Mouse (Mus musculus): ENCODE results near the gene Lancl3. TPM values are rescaled to one million over a fixed set of nuclear protein-coding genes. Genes with fewer than 3 reads are reported as not detected.
A peak's percentile ranks its signal among the peaks of the same experiment; 100 is the strongest.

The Lancl3 gene
- polyA plus RNA-seq, 1 experiment from 2014 or later, result 0.13 TPM

- H3K9ac ChIP-seq (replicated peaks), result no peak overlapping the region
- H3K27me3 ChIP-seq (ENCODE audit: insufficient read depth, low read length), result no peaks in the 10 kb centered on the region
- no peak overlapping the region for H3K4me3 ChIP-seq (ENCODE audit: low read depth, low read length)
- no peaks in the 10 kb centered on the region for H3K4me1 ChIP-seq (ENCODE audit: insufficient read depth)
- ATAC-seq (no peak), DNase-seq (no peak)
- no peaks in the 10 kb centered on the region for H3K9me3 ChIP-seq (ENCODE audit: low read length)
- H3K4me2 ChIP-seq (ENCODE audit: low read depth, low read length), result no peak overlapping the region
- no peaks in the 10 kb centered on the region for H3K36me3 ChIP-seq (replicated peaks; ENCODE audit: insufficient read depth, low read length)
- H3K27ac ChIP-seq (ENCODE audit: low read depth), result no peak overlapping the region
- 61% methylated on average over 2 of the region's 2 CpGs for WGBS (ENCODE audit: insufficient replicate concordance)
- TF ChIP-seq EP300 (IDR thresholded peaks at IDR 0.05; ENCODE audit: low read depth) (no peak), CTCF (IDR thresholded peaks at IDR 0.05; ENCODE audit: low read depth) (no peak)
These were observed 27.4 kb downstream of the Lancl3 start for GRCm38 (mm10) chrX:9227105-9227504.

GRCm38 (mm10) chrX:9240737-9241591, 41.3 kb downstream of the Lancl3 start:
- Histone ChIP-seq H3K4me3 (ENCODE audit: low read depth, low read length) (no peak overlapping the region), H3K9me3 (ENCODE audit: low read length) (no peaks in the 10 kb centered on the region), H3K27ac (ENCODE audit: low read depth) (no peak overlapping the region), H3K4me1 (ENCODE audit: insufficient read depth) (no peaks in the 10 kb centered on the region), H3K36me3 (replicated peaks; ENCODE audit: insufficient read depth, low read length) (no peaks in the 10 kb centered on the region), H3K27me3 (ENCODE audit: insufficient read depth, low read length) (no peaks in the 10 kb centered on the region), H3K4me2 (ENCODE audit: low read depth, low read length) (no peak overlapping the region), H3K9ac (replicated peaks) (no peak overlapping the region)
- no peak for TF ChIP-seq CTCF (IDR thresholded peaks at IDR 0.05; ENCODE audit: low read depth)
- no peak for TF ChIP-seq EP300 (IDR thresholded peaks at IDR 0.05; ENCODE audit: low read depth)
- 65% methylated on average over 5 of the region's 5 CpGs for WGBS (ENCODE audit: insufficient replicate concordance)
- DNase-seq (no peak), ATAC-seq (no peak)

GRCm38 (mm10) chrX:9243381-9243864, 43.7 kb downstream of the Lancl3 start:
- Histone ChIP-seq H3K4me1 (ENCODE audit: insufficient read depth) (no peaks in the 10 kb centered on the region), H3K27ac (ENCODE audit: low read depth) (peak overlapping the region; percentile 57; the same call in 1 of the 2 replicates), H3K36me3 (replicated peaks; ENCODE audit: insufficient read depth, low read length) (no peaks in the 10 kb centered on the region), H3K27me3 (ENCODE audit: insufficient read depth, low read length) (no peaks in the 10 kb centered on the region), H3K4me2 (ENCODE audit: low read depth, low read length) (no peak overlapping the region), H3K9ac (replicated peaks) (no peak overlapping the region), H3K9me3 (ENCODE audit: low read length) (no peaks in the 10 kb centered on the region), H3K4me3 (ENCODE audit: low read depth, low read length) (no peak overlapping the region)
- TF ChIP-seq EP300 (IDR thresholded peaks at IDR 0.05; ENCODE audit: low read depth), result no peak
- TF ChIP-seq CTCF (IDR thresholded peaks at IDR 0.05; ENCODE audit: low read depth), result no peak
- DNase-seq (no peak), ATAC-seq (no peak)
- 40% methylated on average over 8 of the region's 8 CpGs for WGBS (ENCODE audit: insufficient replicate concordance)

- Histone ChIP-seq H3K9me3 (ENCODE audit: low read length) (no peaks in the 10 kb centered on the region), H3K4me2 (ENCODE audit: low read depth, low read length) (peak overlapping the region; percentile 55), H3K36me3 (replicated peaks; ENCODE audit: insufficient read depth, low read length) (no peaks in the 10 kb centered on the region), H3K4me3 (ENCODE audit: low read depth, low read length) (0 out of 2 replicates have a peak overlapping the region, but pooled peaks have one; percentile 19), H3K27ac (ENCODE audit: low read depth) (peak overlapping the region; percentile 64; the same call in 1 of the 2 replicates), H3K9ac (replicated peaks) (no peak overlapping the region), H3K27me3 (ENCODE audit: insufficient read depth, low read length) (no peaks in the 10 kb centered on the region), H3K4me1 (ENCODE audit: insufficient read depth) (no peaks in the 10 kb centered on the region)
- TF ChIP-seq CTCF (IDR thresholded peaks at IDR 0.05; ENCODE audit: low read depth), result peak; percentile 30; the same call in 1 of the 2 replicates
- peak; percentile 99 for TF ChIP-seq EP300 (IDR thresholded peaks at IDR 0.05; ENCODE audit: low read depth)
- 30% methylated on average over 12 of the region's 12 CpGs for WGBS (ENCODE audit: insufficient replicate concordance)
- ATAC-seq, result peak; percentile 98
- peak; percentile 38 for DNase-seq
These were observed 45.1 kb downstream of the Lancl3 start for GRCm38 (mm10) chrX:9244603-9245336.

- no peak overlapping the region for H3K27ac ChIP-seq (ENCODE audit: low read depth)
These were observed 49.2 kb downstream of the Lancl3 start for GRCm38 (mm10) chrX:9248911-9249310.

GRCm38 (mm10) chrX:9253990-9254389, 54.3 kb downstream of the Lancl3 start:
- TF ChIP-seq EP300 (IDR thresholded peaks at IDR 0.05; ENCODE audit: low read depth), result no peak
- TF ChIP-seq CTCF (IDR thresholded peaks at IDR 0.05; ENCODE audit: low read depth), result no peak
- Histone ChIP-seq H3K4me3 (ENCODE audit: low read depth, low read length) (no peak overlapping the region), H3K9ac (replicated peaks) (no peak overlapping the region), H3K4me1 (ENCODE audit: insufficient read depth) (no peaks in the 10 kb centered on the region), H3K27me3 (ENCODE audit: insufficient read depth, low read length) (no peaks in the 10 kb centered on the region), H3K27ac (ENCODE audit: low read depth) (no peak overlapping the region), H3K4me2 (ENCODE audit: low read depth, low read length) (no peak overlapping the region), H3K9me3 (ENCODE audit: low read length) (no peaks in the 10 kb centered on the region), H3K36me3 (replicated peaks; ENCODE audit: insufficient read depth, low read length) (no peaks in the 10 kb centered on the region)
- 62% methylated on average over 10 of the region's 10 CpGs for WGBS (ENCODE audit: insufficient replicate concordance)
- DNase-seq (no peak), ATAC-seq (0 out of 2 replicates have a peak, but pooled peaks have one; percentile 40)

More at GRCm38 (mm10) chrX:9248911-9249310, 49.2 kb downstream of the Lancl3 start:
- TF ChIP-seq CTCF (IDR thresholded peaks at IDR 0.05; ENCODE audit: low read depth) (no peak), EP300 (IDR thresholded peaks at IDR 0.05; ENCODE audit: low read depth) (no peak)
- Histone ChIP-seq H3K9me3 (ENCODE audit: low read length) (no peaks in the 10 kb centered on the region), H3K9ac (replicated peaks) (no peak overlapping the region), H3K4me3 (ENCODE audit: low read depth, low read length) (no peak overlapping the region), H3K4me2 (ENCODE audit: low read depth, low read length) (no peak overlapping the region), H3K36me3 (replicated peaks; ENCODE audit: insufficient read depth, low read length) (no peaks in the 10 kb centered on the region), H3K27me3 (ENCODE audit: insufficient read depth, low read length) (no peaks in the 10 kb centered on the region), H3K4me1 (ENCODE audit: insufficient read depth) (no peaks in the 10 kb centered on the region)
- ATAC-seq (no peak), DNase-seq (no peak)
- 71% methylated on average over 5 of the region's 5 CpGs for WGBS (ENCODE audit: insufficient replicate concordance)
